Mouse (Mus musculus) ovary, adult 18-20 months (tissue): ENCODE data around the gene Kif1b.

Experiments
- DNase-seq: peaks from one replicate; pipeline ENCODE4 v3.0.0; 2022; ENCODE audit warnings: low spot score, mixed read lengths

Gene Kif1b

DNA sequence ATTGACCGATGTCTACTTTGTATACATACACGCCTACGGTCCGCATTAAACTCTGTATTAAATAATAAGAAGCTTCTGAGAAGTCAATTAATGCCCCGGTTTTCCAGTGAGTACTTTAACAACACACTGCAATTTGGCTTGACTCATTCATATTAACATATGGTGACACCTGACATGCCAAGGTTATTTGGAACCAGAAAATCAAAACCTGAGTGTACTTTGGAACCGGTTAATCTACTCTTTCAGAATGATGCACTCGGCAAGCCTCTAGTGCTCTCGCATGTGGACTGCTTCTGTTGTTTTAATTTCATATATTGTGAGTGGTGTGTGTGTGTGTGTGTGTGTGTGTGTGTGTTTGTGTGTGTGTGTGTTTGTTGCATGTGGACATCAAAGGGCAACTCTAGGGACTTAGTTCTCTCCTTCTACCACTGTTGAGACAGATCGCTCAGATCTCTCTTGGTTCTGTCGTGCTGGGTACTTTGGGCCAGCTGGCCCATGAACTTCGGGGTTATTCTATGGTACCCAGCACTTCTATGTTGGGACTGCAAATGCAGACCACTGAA, 6.9 kb upstream of the Kif1b start:
- DNase-seq: no peak

GRCm38 (mm10) chr4:149313558-149314253, 6.2 kb upstream of the Kif1b start:
- no peak for DNase-seq

GRCm38 (mm10) chr4:149311996-149312395, 4.5 kb upstream of the Kif1b start:
- no peak for DNase-seq

DNA sequence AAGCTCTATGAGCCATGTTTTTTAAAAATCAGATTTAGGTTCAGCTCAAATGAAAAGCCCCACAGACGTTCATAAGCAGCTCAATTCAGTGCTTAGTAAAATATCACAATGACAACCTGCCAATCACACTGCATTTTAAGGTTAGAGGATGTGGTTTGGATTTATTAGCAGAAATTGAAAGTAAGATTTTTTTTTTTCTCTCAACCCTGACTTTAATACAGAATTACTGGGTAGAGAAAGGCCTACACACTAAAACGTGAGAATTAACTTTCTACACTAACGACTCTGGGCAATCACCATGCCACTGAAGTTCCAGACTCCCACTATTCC, 963 bp upstream of the Kif1b start:
- DNase-seq: no peak

DNA sequence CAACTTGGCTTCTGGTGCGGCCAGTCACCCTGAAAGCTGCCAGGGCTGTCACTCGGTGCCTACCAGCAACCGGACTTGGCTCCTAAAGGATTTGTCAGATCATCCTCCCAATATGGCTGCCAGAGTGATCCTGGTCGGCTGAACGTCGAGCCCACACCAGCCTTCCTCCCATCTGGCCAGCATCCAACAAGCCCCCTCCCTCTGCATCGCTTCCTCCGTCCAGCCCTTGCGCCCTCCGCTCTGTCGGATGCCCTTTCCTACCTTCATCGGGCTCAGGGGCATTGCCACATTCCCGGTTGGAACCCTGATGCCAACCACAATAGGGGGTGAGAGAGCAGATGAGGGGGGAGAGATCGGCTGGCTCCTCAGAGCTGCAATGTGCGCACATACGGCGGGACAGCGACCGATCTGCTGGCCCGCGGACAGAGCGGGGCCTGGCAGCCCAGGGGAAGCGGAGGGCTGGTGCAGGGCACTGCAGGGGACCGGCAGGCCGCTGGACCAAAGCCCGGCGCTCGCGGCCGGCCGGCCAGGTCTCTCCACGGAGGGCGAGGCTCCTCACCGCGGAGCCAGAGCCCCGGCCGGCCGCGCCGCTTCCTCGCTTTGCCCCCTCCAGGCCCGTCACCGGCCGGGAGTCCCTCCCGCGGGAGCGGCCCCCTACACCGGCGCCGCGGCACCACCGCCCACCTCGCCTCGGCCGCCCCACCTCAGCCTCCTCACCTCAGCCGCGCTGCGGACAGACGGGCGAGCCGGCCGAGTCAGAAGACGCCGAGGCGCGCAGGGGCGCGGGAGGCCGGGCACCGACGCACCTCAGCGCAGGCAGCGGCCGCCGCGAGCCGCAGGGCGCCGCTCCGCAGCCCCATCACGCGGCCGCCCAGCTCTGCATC, 539 bp downstream of the Kif1b start:
- DNase-seq: peak; percentile 62

GRCm38 (mm10) chr4:149305761-149306711, 1.5 kb downstream of the Kif1b start:
- DNase-seq: no peak

GRCm38 (mm10) chr4:149304466-149304865, 3.0 kb downstream of the Kif1b start:
- no peak for DNase-seq

GRCm38 (mm10) chr4:149303502-149303901, 4.0 kb downstream of the Kif1b start:
- no peak for DNase-seq

- no peak for DNase-seq
Measured at GRCm38 (mm10) chr4:149302751-149303150, 4.7 kb downstream of the Kif1b start.

DNA sequence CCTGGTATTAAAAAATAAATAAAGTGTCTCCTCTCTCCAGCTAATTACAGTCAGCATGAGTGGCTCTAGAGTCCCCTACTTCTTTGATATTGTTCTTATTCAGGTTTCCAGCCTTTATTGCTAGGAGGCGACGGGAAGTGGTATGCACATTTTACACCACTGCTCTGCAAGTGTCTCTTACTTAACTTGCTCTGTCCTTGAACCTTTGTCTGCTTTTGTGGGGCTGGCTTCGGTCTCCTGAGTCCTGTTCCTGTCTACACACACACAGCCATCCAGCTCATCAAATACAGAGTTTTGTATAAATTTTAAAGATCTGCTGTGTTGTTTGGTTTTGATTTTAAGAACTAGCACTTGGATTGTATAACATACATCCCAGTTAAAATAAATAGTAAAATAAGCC, 5.4 kb downstream of the Kif1b start:
- DNase-seq: no peak

GRCm38 (mm10) chr4:149296501-149296900, 11.0 kb downstream of the Kif1b start:
- no peak for DNase-seq

DNA sequence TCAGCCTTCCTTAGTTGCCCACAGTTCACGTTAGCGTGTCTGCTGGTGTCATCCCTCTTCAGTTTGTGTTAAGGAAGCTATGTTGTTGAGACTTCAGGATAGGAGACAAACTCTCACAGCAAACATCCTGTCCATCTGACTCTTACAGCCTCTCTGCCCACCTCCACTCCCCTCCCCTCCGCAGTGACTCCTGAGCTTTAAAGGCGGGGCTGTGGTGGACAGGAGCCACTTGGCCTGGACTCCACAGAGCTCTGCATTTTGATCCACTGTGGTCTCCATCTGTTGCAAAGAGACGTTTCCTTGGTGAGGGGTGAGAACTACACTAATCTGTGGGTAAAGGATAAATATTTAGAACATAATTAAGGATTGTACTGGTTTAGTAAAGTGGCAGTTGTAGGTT, 14.5 kb downstream of the Kif1b start:
- no peak for DNase-seq

GRCm38 (mm10) chr4:149291061-149291460, 16.4 kb downstream of the Kif1b start:
- no peak for DNase-seq

DNA sequence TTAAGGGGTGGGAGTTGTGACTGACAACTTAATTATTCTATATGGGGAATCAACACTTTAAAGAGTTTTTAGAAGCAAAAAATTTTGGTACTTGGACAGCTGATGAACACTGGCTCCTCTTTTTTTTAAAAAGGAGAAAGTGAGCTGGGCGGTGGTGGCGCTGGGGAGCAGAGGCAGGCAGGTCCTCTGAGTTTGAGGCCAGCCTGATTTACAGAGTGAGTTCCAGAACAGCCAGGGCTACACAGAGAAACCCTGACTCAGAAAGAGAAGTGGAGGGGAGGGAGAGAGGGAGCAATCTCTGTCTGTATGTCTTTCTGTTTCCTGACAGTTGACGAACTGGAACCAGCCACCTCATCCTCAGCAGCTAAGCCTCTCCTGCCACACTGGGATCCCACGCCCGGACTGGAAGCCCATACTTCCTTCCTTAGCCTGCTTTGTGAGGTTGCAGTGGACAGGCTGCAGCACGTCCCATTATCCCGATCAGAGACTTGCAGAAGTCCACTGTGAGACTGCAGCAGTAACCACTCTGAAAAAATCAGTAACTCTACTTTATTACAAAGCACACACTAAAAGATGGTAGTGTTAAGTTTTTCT, 17.2 kb downstream of the Kif1b start:
- no peak for DNase-seq

DNA sequence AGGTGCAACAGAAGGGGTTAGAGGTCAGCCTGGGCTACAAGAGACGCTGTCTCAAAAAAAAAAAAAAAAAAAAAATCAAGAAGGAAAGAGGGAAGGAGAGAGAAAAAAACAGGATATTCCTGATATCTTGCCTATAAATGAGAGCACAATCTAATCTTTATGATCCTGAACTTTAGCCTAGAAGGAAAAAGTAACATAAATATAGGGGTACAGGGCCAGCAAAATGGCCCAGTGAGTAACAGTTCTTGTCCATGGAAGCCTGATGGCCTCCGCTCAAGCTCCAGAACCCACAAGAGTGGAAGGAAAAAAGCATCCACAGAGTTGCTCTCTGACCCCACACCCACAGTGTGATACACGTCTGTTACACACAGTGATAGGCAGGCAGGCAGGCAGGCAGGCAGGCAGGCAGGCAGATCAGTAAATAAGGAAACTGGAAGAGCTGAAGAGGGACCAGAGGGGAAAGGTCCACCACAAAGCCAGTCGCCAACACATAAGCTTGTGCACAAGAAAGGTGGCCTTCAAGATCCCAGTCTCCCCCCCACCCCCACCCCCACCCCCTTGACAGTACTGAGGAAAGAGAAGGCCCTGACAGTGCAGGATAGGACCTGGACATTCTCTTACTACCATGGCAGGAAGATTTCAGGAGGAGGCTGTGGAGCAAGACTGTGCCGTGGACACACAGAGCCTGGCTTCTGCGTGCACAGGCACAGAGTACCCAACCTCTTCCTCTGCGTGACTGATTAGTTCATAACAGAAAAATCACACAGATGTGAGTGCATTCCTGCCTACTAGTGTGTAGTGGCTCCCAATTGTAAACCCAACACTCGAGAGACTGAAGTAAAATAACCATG, 21.0 kb downstream of the Kif1b start:
- DNase-seq: no peak

DNA sequence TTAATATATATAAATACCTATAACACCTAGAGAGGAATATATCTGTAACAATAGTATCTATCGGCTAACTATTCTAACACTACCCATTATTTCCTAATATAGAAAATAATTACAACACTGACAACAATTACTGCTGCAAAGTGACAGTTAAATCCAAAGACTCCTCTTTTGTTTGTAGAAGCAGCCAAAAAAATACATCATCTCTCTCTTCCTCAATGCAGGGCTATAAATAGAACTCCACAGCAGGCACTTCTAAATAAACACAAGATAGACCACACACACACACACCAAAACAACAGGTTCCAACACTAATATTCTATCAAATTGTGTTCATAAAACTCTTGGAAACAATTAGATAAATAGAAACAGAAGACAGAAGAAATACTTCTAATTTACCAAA, 21.8 kb downstream of the Kif1b start:
- no peak for DNase-seq

DNA sequence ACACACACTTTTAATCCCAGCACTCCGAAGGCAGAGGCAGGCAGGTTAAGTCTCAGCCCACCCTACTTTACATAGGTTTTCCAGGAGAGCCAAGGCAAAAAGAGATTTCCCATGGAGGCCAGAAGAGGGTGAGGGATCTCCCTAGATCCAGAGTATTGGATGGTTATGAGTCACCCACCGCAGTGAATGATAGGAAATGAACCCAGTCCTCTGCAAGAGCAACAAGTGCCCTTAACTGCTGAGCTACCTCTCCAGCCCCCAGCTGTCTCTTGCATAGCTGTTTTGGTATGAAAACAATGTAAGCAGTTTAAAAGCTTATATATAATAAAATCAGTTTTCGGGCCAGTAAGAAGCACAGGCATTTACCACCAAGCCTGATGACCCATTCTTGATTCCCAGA, 24.5 kb downstream of the Kif1b start:
- DNase-seq: no peak

DNA sequence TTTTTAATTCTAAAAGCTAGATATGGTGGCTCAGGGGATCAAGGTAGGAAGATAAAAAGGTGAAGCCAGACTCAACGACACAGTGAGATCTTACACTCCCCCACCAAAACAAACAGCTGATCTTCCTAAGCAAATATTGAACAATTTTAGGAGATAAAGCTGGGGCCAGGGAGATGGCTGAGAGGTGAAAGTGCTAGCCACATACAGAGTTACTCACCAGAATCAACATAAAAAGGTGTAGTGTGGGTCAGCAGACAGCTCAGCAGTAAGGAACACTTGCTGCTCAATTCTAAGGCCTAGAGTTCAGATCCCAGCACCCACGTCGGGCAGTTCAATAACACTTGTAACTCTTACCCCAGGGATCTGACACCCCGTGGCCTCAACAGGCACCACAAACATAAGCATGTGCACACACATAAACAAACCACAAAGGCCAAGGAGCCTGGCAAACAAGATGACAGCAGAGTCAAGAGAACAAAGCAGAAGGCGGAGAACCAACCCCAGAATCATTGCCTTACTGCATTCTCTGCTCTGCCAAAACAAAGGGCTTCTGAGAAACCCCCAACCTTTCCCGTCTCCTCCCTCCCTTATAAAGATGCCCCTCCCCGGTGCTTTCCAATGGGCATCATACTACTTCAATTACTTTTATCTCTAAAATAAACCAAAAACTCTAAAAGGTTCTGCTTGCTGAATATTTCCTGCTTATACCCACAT, 25.3 kb downstream of the Kif1b start:
- DNase-seq: no peak

GRCm38 (mm10) chr4:149277571-149277970, 29.9 kb downstream of the Kif1b start:
- DNase-seq: no peak

- no peak for DNase-seq
Measured at GRCm38 (mm10) chr4:149273128-149273527, 34.4 kb downstream of the Kif1b start.
